Mouse (Mus musculus): ENCODE measurements around the gene Ttc28. TPM values are rescaled to one million over a fixed set of nuclear protein-coding genes. Genes with fewer than 3 reads are reported as not detected.
"Not testable (repeated sequence)": the region's sequence is repeated elsewhere in the genome, so short reads cannot be mapped to it uniquely, and the experiment has no call there.

Ttc28 gene
- polyA plus RNA-seq, 1 experiment, result 6.8 TPM

DNA sequence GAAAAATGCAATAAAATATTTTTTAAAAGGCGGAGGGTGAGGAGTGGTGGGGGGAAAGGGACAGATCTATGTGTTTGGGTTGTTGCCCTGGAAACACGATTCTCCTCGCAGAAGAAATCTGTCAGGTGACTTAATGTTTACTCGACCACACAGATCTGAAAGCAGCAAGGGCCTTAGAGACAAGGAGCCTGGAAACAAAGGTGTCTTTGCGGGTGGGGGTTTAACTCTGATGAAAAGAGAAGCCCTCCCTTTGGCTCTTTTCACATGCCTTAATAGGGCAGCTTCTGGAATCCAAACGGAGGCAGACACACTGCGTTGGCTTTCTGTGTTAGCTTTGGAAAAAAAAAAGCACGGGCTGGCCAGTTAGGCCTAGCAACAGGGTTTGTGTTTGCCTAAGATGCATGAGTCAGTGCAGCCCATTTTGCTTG lies 10.3 kb upstream of the Ttc28 start:
- TF ChIP-seq CTCF (IDR thresholded peaks at IDR 0.05; ENCODE audit: extremely low read depth, insufficient read depth, insufficient read length, insufficient replicate concordance), result no peak
- no peak for TF ChIP-seq POLR2A (IDR thresholded peaks at IDR 0.05; ENCODE audit: low read depth, low read length)
- no peak overlapping the region for H3K27ac ChIP-seq (ENCODE audit: insufficient read depth, low read length)
- no peak overlapping the region for H3K4me3 ChIP-seq (ENCODE audit: extremely low read depth, insufficient read depth, insufficient read length)
- DNase-seq (ENCODE audit: low read depth in 1 of 2, low spot score in 2 of 2), result no peak
- H3K36me3 ChIP-seq (ENCODE audit: control insufficient read depth, insufficient read depth, low read length), result peaks cover 11% of the 10 kb centered on the region
- no peaks in the 10 kb centered on the region for H3K27me3 ChIP-seq (ENCODE audit: control insufficient read depth, insufficient read depth, low read length)
- 90% methylated on average over 8 of the region's 8 CpGs for WGBS
- no peaks in the 10 kb centered on the region for H3K4me1 ChIP-seq (ENCODE audit: control insufficient read depth, insufficient read depth, insufficient read length)

DNA sequence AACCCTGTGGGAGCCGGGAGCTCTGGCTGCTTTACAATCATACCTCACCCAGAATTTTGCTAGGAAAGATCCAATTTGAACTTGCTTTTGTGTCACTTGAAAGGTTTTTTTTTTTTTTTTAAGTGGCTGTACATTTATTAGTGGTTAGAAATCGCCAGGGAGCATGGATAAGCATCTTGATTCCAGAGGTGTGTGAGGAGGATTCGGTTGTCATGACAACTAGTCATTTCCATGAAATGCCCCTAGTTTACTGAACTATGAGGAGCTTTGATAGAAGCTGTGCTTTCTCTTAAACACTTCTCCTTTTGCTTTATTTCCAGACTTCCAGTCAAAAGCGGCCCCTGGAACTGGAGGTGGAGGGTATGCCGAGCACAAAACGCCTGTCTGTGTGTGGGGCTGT lies 6.4 kb upstream of the Ttc28 start:
- no peak overlapping the region for H3K4me3 ChIP-seq (ENCODE audit: extremely low read depth, insufficient read depth, insufficient read length)
- TF ChIP-seq POLR2A (IDR thresholded peaks at IDR 0.05; ENCODE audit: low read depth, low read length) (no peak), CTCF (IDR thresholded peaks at IDR 0.05; ENCODE audit: extremely low read depth, insufficient read depth, insufficient read length, insufficient replicate concordance) (no peak)
- 93% methylated on average over 6 of the region's 6 CpGs for WGBS
- no peaks in the 10 kb centered on the region for H3K4me1 ChIP-seq (ENCODE audit: control insufficient read depth, insufficient read depth, insufficient read length)
- no peak overlapping the region for H3K27ac ChIP-seq (ENCODE audit: insufficient read depth, low read length)
- DNase-seq (ENCODE audit: low read depth in 1 of 2, low spot score in 2 of 2), result no peak
- H3K27me3 ChIP-seq (ENCODE audit: control insufficient read depth, insufficient read depth, low read length), result no peaks in the 10 kb centered on the region
- H3K36me3 ChIP-seq (ENCODE audit: control insufficient read depth, insufficient read depth, low read length), result peaks cover 5% of the 10 kb centered on the region

DNA sequence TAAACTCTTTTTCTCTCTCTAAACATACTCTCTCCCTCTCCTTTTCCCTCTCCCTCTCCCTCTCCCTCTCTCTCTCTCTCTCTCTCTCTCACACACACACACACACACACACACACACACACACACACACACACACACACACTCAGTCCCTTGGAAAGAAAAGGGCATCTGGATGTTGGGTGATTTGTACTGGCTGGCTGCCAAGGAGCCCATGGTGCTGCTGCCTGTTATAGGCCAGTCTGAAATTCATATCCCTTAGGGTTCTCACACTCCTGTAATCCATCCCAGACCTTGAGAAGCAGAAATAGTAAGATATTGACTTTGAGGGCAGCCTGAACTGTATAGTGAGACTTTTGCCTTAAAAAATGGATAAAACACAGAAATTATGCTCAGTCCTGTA lies 4.9 kb upstream of the Ttc28 start:
- TF ChIP-seq CTCF (IDR thresholded peaks at IDR 0.05; ENCODE audit: extremely low read depth, insufficient read depth, insufficient read length, insufficient replicate concordance) (no peak), POLR2A (IDR thresholded peaks at IDR 0.05; ENCODE audit: low read depth, low read length) (no peak)
- H3K4me1 ChIP-seq (ENCODE audit: control insufficient read depth, insufficient read depth, insufficient read length), result no peaks in the 10 kb centered on the region

DNA sequence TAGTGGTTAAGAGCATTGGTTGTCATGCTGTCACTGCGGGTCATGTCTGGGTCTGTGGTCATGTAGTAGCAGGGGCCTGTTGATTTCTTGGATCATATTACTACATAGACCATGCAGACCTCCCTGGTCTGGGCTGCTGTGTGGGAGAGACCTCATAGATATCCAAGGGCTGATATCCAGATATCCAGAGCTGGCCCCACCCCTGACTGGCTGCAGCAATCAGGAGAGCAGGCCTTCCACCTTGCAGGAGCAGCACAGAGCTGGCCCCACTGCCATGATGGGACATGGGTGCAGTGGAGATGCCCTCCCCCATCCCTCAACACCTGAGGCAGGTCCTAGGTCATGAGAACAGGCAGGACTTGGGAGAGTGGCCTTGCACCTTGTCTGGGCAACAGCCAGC lies 4.3 kb upstream of the Ttc28 start:
- no peak overlapping the region for H3K4me3 ChIP-seq (ENCODE audit: extremely low read depth, insufficient read depth, insufficient read length)
- 100% methylated on average over 1 of the region's 1 CpGs for WGBS
- H3K27ac ChIP-seq (ENCODE audit: insufficient read depth, low read length), result no peak overlapping the region
- H3K4me1 ChIP-seq (ENCODE audit: control insufficient read depth, insufficient read depth, insufficient read length), result no peaks in the 10 kb centered on the region; the same call in 1 of the 2 replicates
- peaks cover 5% of the 10 kb centered on the region; the same call in 1 of the 2 replicates for H3K27me3 ChIP-seq (ENCODE audit: control insufficient read depth, insufficient read depth, low read length)
- no peak for DNase-seq (ENCODE audit: low read depth in 1 of 2, low spot score in 2 of 2)
- TF ChIP-seq CTCF (IDR thresholded peaks at IDR 0.05; ENCODE audit: extremely low read depth, insufficient read depth, insufficient read length, insufficient replicate concordance) (no peak), POLR2A (IDR thresholded peaks at IDR 0.05; ENCODE audit: low read depth, low read length) (no peak)
- H3K36me3 ChIP-seq (ENCODE audit: control insufficient read depth, insufficient read depth, low read length), result peaks cover 4% of the 10 kb centered on the region

More for the DNA sequence above, 4.9 kb upstream of the Ttc28 start:
- DNase-seq (ENCODE audit: low read depth in 1 of 2, low spot score in 2 of 2), result no peak
- H3K36me3 ChIP-seq (ENCODE audit: control insufficient read depth, insufficient read depth, low read length), result peaks cover 4% of the 10 kb centered on the region
- no peak overlapping the region for H3K4me3 ChIP-seq (ENCODE audit: extremely low read depth, insufficient read depth, insufficient read length)
- no peak overlapping the region for H3K27ac ChIP-seq (ENCODE audit: insufficient read depth, low read length)
- peaks cover under 1% of the 10 kb centered on the region; the same call in 1 of the 2 replicates for H3K27me3 ChIP-seq (ENCODE audit: control insufficient read depth, insufficient read depth, low read length)

DNA sequence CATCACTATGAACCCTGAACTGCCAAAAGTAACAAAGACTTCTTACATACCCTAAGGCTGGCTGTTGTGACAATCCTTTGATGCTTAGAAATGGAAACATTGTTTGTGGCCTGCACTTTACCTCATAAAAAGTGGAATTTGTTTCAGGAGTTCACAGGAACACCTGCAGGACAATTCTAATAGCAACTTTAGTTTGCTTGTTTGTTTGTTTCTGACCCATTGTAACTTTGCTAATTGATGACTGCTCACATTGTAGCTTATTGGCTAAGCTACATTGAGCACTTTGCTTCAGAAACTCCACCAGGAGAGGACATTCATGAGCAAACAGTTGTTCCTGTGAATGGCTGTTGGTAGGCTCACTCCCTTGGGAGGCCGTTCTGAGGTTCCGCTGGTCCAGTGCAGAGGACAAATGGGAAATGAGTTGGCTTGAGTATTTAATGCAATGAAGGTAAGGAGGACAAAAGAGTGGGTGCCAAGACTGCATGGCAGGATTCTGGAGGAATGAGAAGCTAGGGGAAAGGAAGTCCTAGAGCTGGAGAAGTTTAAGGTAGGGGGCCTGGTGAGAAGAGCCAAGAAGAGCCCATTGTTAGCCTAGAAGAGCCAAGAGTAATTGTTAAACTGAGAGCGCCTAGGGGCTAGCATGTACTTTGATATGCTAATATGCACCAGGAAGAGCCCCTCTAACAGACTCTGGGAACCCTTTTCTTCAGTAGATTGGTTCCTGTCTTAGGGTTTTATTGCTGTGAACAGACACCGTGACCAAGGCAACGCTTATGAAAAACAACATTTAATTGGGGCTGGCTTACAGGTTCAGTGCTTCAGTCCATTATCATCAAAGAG lies 1.7 kb upstream of the Ttc28 start:
- Histone ChIP-seq H3K27me3 (ENCODE audit: control insufficient read depth, insufficient read depth, low read length) (peaks cover 6% of the 10 kb centered on the region; the same call in 1 of the 2 replicates), H3K36me3 (ENCODE audit: control insufficient read depth, insufficient read depth, low read length) (peaks cover 2% of the 10 kb centered on the region), H3K27ac (ENCODE audit: insufficient read depth, low read length) (no peak overlapping the region), H3K4me3 (ENCODE audit: extremely low read depth, insufficient read depth, insufficient read length) (no peak overlapping the region), H3K4me1 (ENCODE audit: control insufficient read depth, insufficient read depth, insufficient read length) (no peaks in the 10 kb centered on the region; the same call in 1 of the 2 replicates)
- DNase-seq (ENCODE audit: low read depth in 1 of 2, low spot score in 2 of 2), result no peak
- WGBS, result 97% methylated on average over 5 of the region's 5 CpGs
- no peak for TF ChIP-seq POLR2A (IDR thresholded peaks at IDR 0.05; ENCODE audit: low read depth, low read length)

DNA sequence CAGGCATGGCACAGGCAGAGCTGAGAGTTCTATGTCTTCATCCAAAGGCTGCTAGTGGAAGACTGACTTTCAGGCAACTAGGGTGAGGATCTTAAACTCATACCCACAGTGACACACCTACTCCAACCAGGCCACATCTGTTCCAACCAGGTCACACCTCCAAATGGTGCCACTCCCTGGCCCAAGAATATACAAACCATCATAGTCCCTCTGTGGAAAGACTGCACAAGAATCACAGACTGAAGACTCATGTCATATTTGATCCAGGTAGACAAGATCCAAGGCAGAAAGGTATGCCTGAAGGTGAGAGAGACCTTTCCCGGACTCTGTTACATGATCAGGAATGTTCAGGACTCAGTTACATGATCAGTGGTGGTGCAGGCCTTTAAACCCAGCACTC lies 1.1 kb upstream of the Ttc28 start:
- H3K36me3 ChIP-seq (ENCODE audit: control insufficient read depth, insufficient read depth, low read length), result not testable (repeated sequence)
- 89% methylated on average over 1 of the region's 1 CpGs for WGBS

DNA sequence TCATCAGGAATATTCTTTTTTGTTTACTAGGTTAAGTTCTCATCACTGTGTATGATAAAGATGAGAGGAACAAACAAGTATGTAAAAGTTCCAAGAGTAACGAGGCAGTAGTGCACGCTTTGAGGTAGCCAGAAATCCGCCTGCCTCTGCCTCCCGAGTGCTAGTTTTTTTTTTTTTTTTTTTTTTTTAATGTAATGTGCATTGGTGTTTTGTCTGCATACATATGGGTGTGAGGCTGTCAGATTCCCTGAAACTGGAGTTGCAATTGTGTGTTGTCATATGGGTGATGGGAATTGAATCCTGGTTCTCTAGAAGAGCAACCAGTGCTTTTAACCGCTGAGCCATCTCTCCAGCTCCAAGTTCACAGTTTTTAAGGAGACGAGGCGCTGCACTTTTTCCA lies 561 bp upstream of the Ttc28 start:
- no peak for DNase-seq (ENCODE audit: low read depth in 1 of 2, low spot score in 2 of 2)
- Histone ChIP-seq H3K4me1 (ENCODE audit: control insufficient read depth, insufficient read depth, insufficient read length) (no peaks in the 10 kb centered on the region; the same call in 1 of the 2 replicates), H3K27ac (ENCODE audit: insufficient read depth, low read length) (no peak overlapping the region), H3K4me3 (ENCODE audit: extremely low read depth, insufficient read depth, insufficient read length) (peak overlapping the region; percentile 76; the same call in 1 of the 2 replicates), H3K36me3 (ENCODE audit: control insufficient read depth, insufficient read depth, low read length) (no peaks in the 10 kb centered on the region), H3K27me3 (ENCODE audit: control insufficient read depth, insufficient read depth, low read length) (peaks cover 6% of the 10 kb centered on the region; the same call in 1 of the 2 replicates)
- 75% methylated on average over 7 of the region's 7 CpGs for WGBS
- no peak for TF ChIP-seq CTCF (IDR thresholded peaks at IDR 0.05; ENCODE audit: extremely low read depth, insufficient read depth, insufficient read length, insufficient replicate concordance)
- no peak for TF ChIP-seq POLR2A (IDR thresholded peaks at IDR 0.05; ENCODE audit: low read depth, low read length)

More for the DNA sequence above, 1.1 kb upstream of the Ttc28 start:
- not testable (repeated sequence) for H3K4me3 ChIP-seq (ENCODE audit: extremely low read depth, insufficient read depth, insufficient read length); H3K4me1 ChIP-seq (ENCODE audit: control insufficient read depth, insufficient read depth, insufficient read length); H3K27me3 ChIP-seq (ENCODE audit: control insufficient read depth, insufficient read depth, low read length); H3K27ac ChIP-seq (ENCODE audit: insufficient read depth, low read length); DNase-seq (ENCODE audit: low read depth in 1 of 2, low spot score in 2 of 2)

Data from spleen, adult 2 months (tissue).